Mouse (Mus musculus) midbrain, embryonic 13.5 days (tissue): ENCODE measurements around the gene Spin1. TPM values are rescaled to one million over a fixed set of nuclear protein-coding genes. Genes with fewer than 3 reads are reported as not detected.

Source experiments
- ATAC-seq: fragments of 200-750 bp; cut with Nextera tagmentation; 2 replicates; pipeline ENCODE4 v1.8.0; 2017; ENCODE audit warnings: mild to moderate bottlenecking, moderate TSS enrichment, moderate library complexity
- H3K27ac ChIP-seq: fragments of 300-500 bp; sonication (generic); 2 replicates; pipeline ENCODE4 v1.5.1; 2015; ENCODE audit warnings: inconsistent platforms, mild to moderate bottlenecking, moderate library complexity
- H3K27me3 ChIP-seq: fragments of 300-500 bp; sonication (generic); 2 replicates; pipeline ENCODE4 v1.6.1; 2015; ENCODE audit warnings: mild to moderate bottlenecking, inconsistent platforms
- H3K36me3 ChIP-seq: fragments of 300-500 bp; sonication (generic); 2 replicates; pipeline ENCODE4 v1.6.1; 2015; ENCODE audit warnings: mild to moderate bottlenecking, inconsistent platforms
- H3K4me1 ChIP-seq: fragments of 300-500 bp; sonication (generic); replicated peaks from 2 replicates; pipeline ENCODE4 v1.6.1; 2015; ENCODE audit warnings: inconsistent platforms
- H3K4me2 ChIP-seq: fragments of 300-500 bp; sonication (generic); replicated peaks from 2 replicates; pipeline ENCODE4 v1.6.1; 2015; ENCODE audit warnings: moderate library complexity, mild to moderate bottlenecking, inconsistent platforms
- H3K4me3 ChIP-seq: fragments of 300-500 bp; sonication (generic); replicated peaks from 2 replicates; pipeline ENCODE4 v1.5.1; 2015; ENCODE audit warnings: mild to moderate bottlenecking, inconsistent platforms
- H3K9ac ChIP-seq: fragments of 300-500 bp; sonication (generic); replicated peaks from 2 replicates; pipeline ENCODE4 v1.6.1; 2015; ENCODE audit warnings: mild to moderate bottlenecking, inconsistent platforms
- H3K9me3 ChIP-seq: fragments of 300-500 bp; sonication (generic); 2 replicates; pipeline ENCODE4 v1.6.1; 2016; ENCODE audit warnings: mild to moderate bottlenecking, inconsistent platforms
- WGBS: fragments of 180-500 bp; shearing (Covaris S2); methylation state at CpG from one replicate; pipeline ENCODE4 v1.1.7; 2015; 5-methylcytosine and 5-hydroxymethylcytosine counted together
- polyA plus RNA-seq: library from polyadenylated mRNA; unstranded; fragments of >200 nt; fragmentation: Nextera tagmentation; extraction: Ambion mirVana; gene quantifications from 2 replicates; pipeline ENCODE4 v1.2.1, GENCODE M21; 2015

The Spin1 gene
- polyA plus RNA-seq, 1 experiment from 2014 or later: 136 TPM

DNA sequence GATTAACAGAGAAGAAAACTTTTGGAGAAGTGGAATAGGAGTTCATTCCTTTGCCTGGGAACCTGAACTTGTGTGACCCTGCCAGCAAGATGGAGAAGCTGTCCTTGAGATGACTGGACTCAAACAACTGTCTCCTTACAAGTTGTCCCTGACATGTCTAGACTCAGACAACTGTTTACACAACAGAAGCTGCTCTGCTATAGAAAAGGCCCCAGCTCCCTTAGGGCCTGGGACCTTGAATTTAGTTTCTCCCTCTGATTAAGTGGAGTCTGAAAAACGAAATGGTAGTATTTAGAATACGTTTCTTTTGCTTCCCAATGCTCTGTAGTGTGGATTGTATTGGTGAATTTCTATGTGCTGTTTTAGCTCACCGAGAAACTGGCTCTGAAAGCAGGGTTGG, 84.2 kb downstream of the Spin1 start:
- Histone ChIP-seq H3K4me3 (no peak overlapping the region), H3K4me1 (no peaks in the 10 kb centered on the region), H3K4me2 (no peak overlapping the region), H3K27ac (no peak overlapping the region), H3K9ac (no peak overlapping the region), H3K9me3 (no peaks in the 10 kb centered on the region), H3K36me3 (no peaks in the 10 kb centered on the region), H3K27me3 (no peaks in the 10 kb centered on the region)
- 84% methylated on average over 3 of the region's 3 CpGs for WGBS
- no peak for ATAC-seq

DNA sequence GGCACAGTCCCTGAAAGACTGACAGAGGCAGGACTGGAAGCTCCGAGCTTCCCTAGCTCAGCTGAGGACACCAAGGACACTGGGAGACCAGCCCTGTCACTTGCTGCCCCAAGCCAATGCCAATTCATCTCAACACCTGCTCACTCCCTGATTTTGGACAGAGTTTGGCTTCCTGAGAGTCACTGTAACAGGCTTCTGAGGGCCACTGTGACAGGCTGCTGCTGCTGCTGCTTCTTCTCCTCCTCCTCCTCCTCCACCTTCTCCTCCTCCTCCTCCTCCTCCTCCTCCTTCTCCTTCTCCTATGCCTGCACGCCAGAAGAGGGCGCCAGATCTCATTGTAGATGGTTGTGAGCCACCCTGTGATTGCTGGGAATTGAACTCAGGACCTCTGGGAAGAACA, 89.7 kb downstream of the Spin1 start:
- Histone ChIP-seq H3K4me3 (no peak overlapping the region), H3K9me3 (no peaks in the 10 kb centered on the region), H3K27me3 (no peaks in the 10 kb centered on the region), H3K36me3 (no peaks in the 10 kb centered on the region), H3K9ac (no peak overlapping the region), H3K4me1 (no peaks in the 10 kb centered on the region), H3K4me2 (no peak overlapping the region), H3K27ac (no peak overlapping the region)
- WGBS: 56% methylated on average over 3 of the region's 3 CpGs
- no peak for ATAC-seq

DNA sequence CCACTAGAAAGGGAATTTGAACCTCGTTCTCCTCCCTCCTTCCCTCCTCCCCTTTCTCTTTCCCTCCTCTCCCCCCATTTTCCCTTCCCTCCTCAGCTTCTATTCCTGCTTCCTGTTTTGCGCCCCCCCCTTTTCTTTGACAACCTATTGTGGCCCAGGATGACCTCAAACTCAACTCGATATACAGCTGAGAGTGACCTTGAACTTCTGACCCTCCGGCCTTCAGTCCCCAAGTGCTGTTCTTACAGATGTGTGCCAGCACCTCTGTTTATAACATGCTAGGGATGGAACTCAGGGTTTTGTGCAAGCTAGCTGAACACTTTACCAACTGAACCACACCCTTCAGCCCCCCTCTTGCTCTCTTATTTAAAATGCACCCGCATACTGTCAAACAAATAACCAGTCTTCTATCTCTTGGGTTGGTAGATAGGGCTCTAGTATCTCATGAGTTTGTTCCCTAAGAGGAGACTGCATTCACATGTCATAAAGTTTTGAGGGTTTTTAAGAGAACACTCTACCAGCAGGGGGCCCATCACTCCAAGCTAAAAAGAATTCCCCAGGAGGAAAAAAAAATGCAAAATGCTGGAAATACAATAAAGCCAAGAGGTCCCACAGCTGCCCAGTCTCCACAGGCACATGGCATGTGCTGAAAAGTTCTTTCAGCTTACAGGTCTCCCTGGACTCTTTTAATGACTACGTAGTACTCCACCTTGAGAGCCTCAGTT, 90.9 kb downstream of the Spin1 start:
- no peak for ATAC-seq
- H3K4me1 ChIP-seq: no peaks in the 10 kb centered on the region
- H3K4me3 ChIP-seq: no peak overlapping the region
- H3K9ac ChIP-seq: no peak overlapping the region
- no peaks in the 10 kb centered on the region for H3K27me3 ChIP-seq
- WGBS: 88% methylated on average over 6 of the region's 6 CpGs
- no peaks in the 10 kb centered on the region for H3K36me3 ChIP-seq
- no peak overlapping the region for H3K4me2 ChIP-seq
- no peaks in the 10 kb centered on the region for H3K9me3 ChIP-seq
- no peak overlapping the region for H3K27ac ChIP-seq

DNA sequence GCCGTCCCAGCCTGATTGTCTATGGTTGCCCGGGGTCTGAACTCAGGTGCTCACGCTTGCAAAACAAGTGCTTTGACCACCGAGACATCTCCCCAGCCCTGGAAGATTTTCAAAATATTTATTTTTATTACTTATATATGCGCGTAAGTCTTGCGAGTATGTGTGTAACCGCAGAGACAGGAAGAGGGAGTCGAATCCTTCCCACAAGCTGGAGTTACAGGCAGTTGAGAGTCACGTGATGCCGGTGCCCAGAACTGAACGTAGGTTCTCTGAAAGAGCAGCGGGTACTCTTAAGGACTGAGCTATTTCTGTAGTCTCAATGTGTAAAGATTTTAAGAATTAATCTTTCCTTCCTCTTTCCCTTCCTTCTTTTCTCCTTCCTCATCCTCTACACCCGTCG, 93.2 kb downstream of the Spin1 start:
- no peak overlapping the region for H3K27ac ChIP-seq
- ATAC-seq: no peak
- H3K4me1 ChIP-seq: no peaks in the 10 kb centered on the region
- no peak overlapping the region for H3K4me2 ChIP-seq
- no peaks in the 10 kb centered on the region for H3K27me3 ChIP-seq
- H3K36me3 ChIP-seq: no peaks in the 10 kb centered on the region
- H3K9ac ChIP-seq: no peak overlapping the region
- WGBS: 94% methylated on average over 15 of the region's 15 CpGs
- H3K9me3 ChIP-seq: no peaks in the 10 kb centered on the region
- H3K4me3 ChIP-seq: no peak overlapping the region

DNA sequence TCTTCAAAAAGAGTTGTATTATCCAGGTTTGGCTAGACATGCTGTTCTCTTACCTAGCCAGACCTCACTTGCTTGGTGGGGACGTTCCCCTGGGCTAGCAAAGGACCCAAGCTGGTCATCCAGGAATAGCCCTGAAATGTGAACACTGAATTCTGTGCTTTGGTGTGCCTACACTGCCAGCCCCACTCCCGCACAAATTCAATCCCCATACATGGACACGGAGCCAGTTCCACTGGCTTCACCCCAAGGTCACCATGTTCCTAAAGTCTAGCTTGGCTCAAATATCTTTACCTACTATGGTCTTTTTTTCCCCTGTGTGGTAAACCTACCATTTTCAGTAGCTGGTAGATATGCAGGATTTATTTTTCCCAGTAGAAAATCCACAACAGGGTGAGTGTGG, 97.0 kb downstream of the Spin1 start:
- no peak overlapping the region for H3K9ac ChIP-seq
- H3K36me3 ChIP-seq: no peaks in the 10 kb centered on the region
- no peak overlapping the region for H3K4me3 ChIP-seq
- H3K9me3 ChIP-seq: no peaks in the 10 kb centered on the region
- no peak for ATAC-seq
- WGBS: 87% methylated on average over 3 of the region's 3 CpGs
- 0 out of 2 replicates have a peak, but pooled peaks cover 6% of the 10 kb centered on the region for H3K27me3 ChIP-seq
- no peak overlapping the region for H3K4me2 ChIP-seq
- no peaks in the 10 kb centered on the region for H3K4me1 ChIP-seq
- no peak overlapping the region for H3K27ac ChIP-seq

DNA sequence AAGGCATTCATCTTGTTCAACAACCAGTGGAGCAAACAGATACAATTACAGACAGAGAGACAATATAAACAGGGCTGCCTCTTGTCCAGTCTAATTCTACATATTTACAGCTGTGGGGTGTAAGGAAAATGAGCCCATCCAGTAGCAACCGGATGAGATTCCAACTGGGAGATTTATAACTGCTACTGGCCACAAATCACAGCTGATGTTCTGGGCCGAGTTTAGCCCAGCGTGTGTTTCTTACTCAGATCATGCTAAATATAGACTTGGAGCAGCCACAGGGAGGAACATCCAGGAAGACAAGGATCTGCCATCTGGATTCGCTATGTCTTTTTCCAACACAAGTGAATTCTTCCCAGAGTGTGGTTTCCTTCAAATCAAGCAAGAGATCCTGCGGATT, 97.5 kb downstream of the Spin1 start:
- no peaks in the 10 kb centered on the region for H3K4me1 ChIP-seq
- no peak overlapping the region for H3K4me2 ChIP-seq
- no peaks in the 10 kb centered on the region for H3K36me3 ChIP-seq
- no peaks in the 10 kb centered on the region for H3K9me3 ChIP-seq
- H3K27ac ChIP-seq: no peak overlapping the region
- ATAC-seq: no peak
- no peak overlapping the region for H3K9ac ChIP-seq
- 0 out of 2 replicates have a peak, but pooled peaks cover 6% of the 10 kb centered on the region for H3K27me3 ChIP-seq
- H3K4me3 ChIP-seq: no peak overlapping the region
- WGBS: 86% methylated on average over 5 of the region's 5 CpGs

Other genes with a start within 250 kb of the Spin1 start
- 0.50 and 0.67 TPM in 2 replicates for gene Nxnl2, start 70.1 kb downstream of the Spin1 start, polyA plus RNA-seq